Mouse (Mus musculus): ENCODE results near the gene Snta1. TPM values are rescaled to one million over a fixed set of nuclear protein-coding genes. Genes with fewer than 3 reads are reported as not detected.
A peak's percentile ranks its signal among the peaks of the same experiment; 100 is the strongest.

Snta1 gene
- total and polyA plus RNA-seq, 2 experiments from 2014 or later = 20.1 to 41.1 TPM

GRCm38 (mm10) chr2:154412018-154412666 lies 4.2 kb upstream of the Snta1 start:
- Histone ChIP-seq H3K4me2 (ENCODE audit: low read depth, low read length) (no peak overlapping the region), H3K9ac (replicated peaks; ENCODE audit: low read length) (no peak overlapping the region), H3K27me3 (ENCODE audit: insufficient read depth, low read length) (no peaks in the 10 kb centered on the region), H3K36me3 (ENCODE audit: insufficient read depth, low read length) (no peaks in the 10 kb centered on the region), H3K27ac (no peak overlapping the region), H3K4me1 (ENCODE audit: insufficient read depth, low read length) (peaks cover 5% of the 10 kb centered on the region; the same call in 1 of the 2 replicates), H3K4me3 (ENCODE audit: low read length) (no peak overlapping the region), H3K9me3 (ENCODE audit: low read length) (no peaks in the 10 kb centered on the region)
- peak; percentile 78 for TF ChIP-seq CTCF (IDR thresholded peaks at IDR 0.05; ENCODE audit: low read depth)
- ATAC-seq = no peak
- 69% methylated on average over 7 of the region's 7 CpGs for WGBS
- DNase-seq (ENCODE audit: low spot score) = peak; percentile 87

GRCm38 (mm10) chr2:154410355-154410754 lies 2.5 kb upstream of the Snta1 start:
- Histone ChIP-seq H3K27ac (peak overlapping the region; percentile 48; the same call in 1 of the 2 replicates), H3K4me1 (ENCODE audit: insufficient read depth, low read length) (peaks cover 14% of the 10 kb centered on the region), H3K9me3 (ENCODE audit: low read length) (no peaks in the 10 kb centered on the region), H3K4me3 (ENCODE audit: low read length) (no peak overlapping the region), H3K36me3 (ENCODE audit: insufficient read depth, low read length) (no peaks in the 10 kb centered on the region), H3K27me3 (ENCODE audit: insufficient read depth, low read length) (no peaks in the 10 kb centered on the region), H3K4me2 (ENCODE audit: low read depth, low read length) (no peak overlapping the region), H3K9ac (replicated peaks; ENCODE audit: low read length) (no peak overlapping the region)
- 52% methylated on average over 2 of the region's 2 CpGs for WGBS
- TF ChIP-seq CTCF (IDR thresholded peaks at IDR 0.05; ENCODE audit: low read depth) = peak; percentile 22; the same call in 1 of the 2 replicates
- DNase-seq (ENCODE audit: low spot score) (peak; percentile 66), ATAC-seq (peak; percentile 46)

- Histone ChIP-seq H3K9me3 (ENCODE audit: low read length) (no peaks in the 10 kb centered on the region), H3K4me1 (ENCODE audit: insufficient read depth, low read length) (peaks cover 19% of the 10 kb centered on the region), H3K4me2 (ENCODE audit: low read depth, low read length) (peak overlapping the region; percentile 62), H3K9ac (replicated peaks; ENCODE audit: low read length) (peak overlapping the region; percentile 75), H3K36me3 (ENCODE audit: insufficient read depth, low read length) (no peaks in the 10 kb centered on the region), H3K27me3 (ENCODE audit: insufficient read depth, low read length) (no peaks in the 10 kb centered on the region), H3K27ac (peak overlapping the region; percentile 78), H3K4me3 (ENCODE audit: low read length) (peak overlapping the region; percentile 76)
- TF ChIP-seq CTCF (IDR thresholded peaks at IDR 0.05; ENCODE audit: low read depth) = no peak
- ATAC-seq = no peak
- WGBS = 34% methylated on average over 11 of the region's 11 CpGs
- no peak for DNase-seq (ENCODE audit: low spot score)
Measured at GRCm38 (mm10) chr2:154407063-154407642, 746 bp downstream of the Snta1 start.

- 0 out of 2 replicates have a peak, but pooled peaks cover 3% of the 10 kb centered on the region for H3K36me3 ChIP-seq (ENCODE audit: insufficient read depth, low read length)
- peaks cover 19% of the 10 kb centered on the region for H3K4me1 ChIP-seq (ENCODE audit: insufficient read depth, low read length)
- H3K9me3 ChIP-seq (ENCODE audit: low read length) = no peaks in the 10 kb centered on the region
- no peak for DNase-seq (ENCODE audit: low spot score)
- WGBS = 40% methylated on average over 5 of the region's 5 CpGs
- no peaks in the 10 kb centered on the region for H3K27me3 ChIP-seq (ENCODE audit: insufficient read depth, low read length)
- peak overlapping the region; percentile 62 for H3K4me2 ChIP-seq (ENCODE audit: low read depth, low read length)
- H3K4me3 ChIP-seq (ENCODE audit: low read length) = no peak overlapping the region
- ATAC-seq = no peak
- 0 out of 2 replicates have a peak overlapping the region, but pooled peaks have one; percentile 9 for H3K9ac ChIP-seq (replicated peaks; ENCODE audit: low read length)
- no peak for TF ChIP-seq CTCF (IDR thresholded peaks at IDR 0.05; ENCODE audit: low read depth)
- no peak overlapping the region; the same call in 1 of the 2 replicates for H3K27ac ChIP-seq
Measured at GRCm38 (mm10) chr2:154405447-154405994, 2.4 kb downstream of the Snta1 start.

GRCm38 (mm10) chr2:154402811-154403210 lies 5.1 kb downstream of the Snta1 start:
- DNase-seq (ENCODE audit: low spot score) = peak; percentile 82
- H3K27ac ChIP-seq = peak overlapping the region; percentile 32; the same call in 1 of the 2 replicates
- H3K4me2 ChIP-seq (ENCODE audit: low read depth, low read length) = no peak overlapping the region
- H3K9ac ChIP-seq (replicated peaks; ENCODE audit: low read length) = no peak overlapping the region
- H3K27me3 ChIP-seq (ENCODE audit: insufficient read depth, low read length) = no peaks in the 10 kb centered on the region
- peaks cover 3% of the 10 kb centered on the region; the same call in 1 of the 2 replicates for H3K36me3 ChIP-seq (ENCODE audit: insufficient read depth, low read length)
- peak; percentile 39 for TF ChIP-seq CTCF (IDR thresholded peaks at IDR 0.05; ENCODE audit: low read depth)
- WGBS = 14% methylated on average over 7 of the region's 7 CpGs
- no peaks in the 10 kb centered on the region for H3K9me3 ChIP-seq (ENCODE audit: low read length)
- peaks cover 14% of the 10 kb centered on the region for H3K4me1 ChIP-seq (ENCODE audit: insufficient read depth, low read length)
- ATAC-seq = peak; percentile 48; the same call in 1 of the 2 replicates
- no peak overlapping the region for H3K4me3 ChIP-seq (ENCODE audit: low read length)

GRCm38 (mm10) chr2:154401976-154402375 lies 5.9 kb downstream of the Snta1 start:
- H3K4me3 ChIP-seq (ENCODE audit: low read length) = no peak overlapping the region
- H3K27ac ChIP-seq = no peak overlapping the region
- no peaks in the 10 kb centered on the region for H3K27me3 ChIP-seq (ENCODE audit: insufficient read depth, low read length)
- peaks cover 14% of the 10 kb centered on the region for H3K4me1 ChIP-seq (ENCODE audit: insufficient read depth, low read length)
- peaks cover 3% of the 10 kb centered on the region; the same call in 1 of the 2 replicates for H3K36me3 ChIP-seq (ENCODE audit: insufficient read depth, low read length)
- no peak overlapping the region for H3K9ac ChIP-seq (replicated peaks; ENCODE audit: low read length)
- ATAC-seq = no peak
- no peak for DNase-seq (ENCODE audit: low spot score)
- WGBS = 49% methylated on average over 1 of the region's 1 CpGs
- no peak overlapping the region for H3K4me2 ChIP-seq (ENCODE audit: low read depth, low read length)
- no peak for TF ChIP-seq CTCF (IDR thresholded peaks at IDR 0.05; ENCODE audit: low read depth)
- H3K9me3 ChIP-seq (ENCODE audit: low read length) = no peaks in the 10 kb centered on the region
